Mouse (Mus musculus): ENCODE results near the gene Pogz.

GRCm38 (mm10) chr3:94924688-94925087 lies 87.3 kb downstream of the Pogz start:
- TF ChIP-seq CTCF (IDR thresholded peaks at IDR 0.05; ENCODE audit: low read depth, low read length), result no peak
- TF ChIP-seq TAL1 (conservative IDR thresholded peaks at IDR 0.05; ENCODE audit: low read depth, low read length), result no peak
- no peak for TF ChIP-seq GATA1 (IDR thresholded peaks at IDR 0.05; ENCODE audit: borderline replicate concordance, low read length)
